9 mouse cellular contexts compared by ENCODE assay signal in genomic region chr17:71178530-71179181, GRCm38 (mm10). TPM values are rescaled to one million over a fixed set of nuclear protein-coding genes. Genes with fewer than 3 reads are reported as not detected.
DNase-seq lines count a peak whose midpoint lies in the region; ATAC-seq and TF ChIP-seq lines count a peak whose summit lies in the region.
"Had no signal": no experiment of that assay in that cellular context is flagged by ENCODE, and none has a peak within 500 bp of the region (broad histone marks: within the 10 kb centered on the region; RNA-seq: fewer than 3 reads in every experiment).

No protein-coding gene starts in this region.

- WGBS in thymus, adult 2 months: 4% methylated on average over 10 of the region's 10 CpGs
- WGBS in liver, embryonic 12.5 days (ENCODE audit: insufficient replicate concordance): 18% methylated on average over 10 of the region's 10 CpGs

- no peaks in the 10 kb centered on the region for H3K36me3 ChIP-seq in thymus, adult 2 months (ENCODE audit: control insufficient read depth, insufficient read depth, low read length)
- H3K36me3 ChIP-seq in liver, embryonic 12.5 days: no peaks in the 10 kb centered on the region

- H3K4me2 ChIP-seq in liver, embryonic 12.5 days: peak overlapping the region; percentile 37

- peak; percentile 95 for DNase-seq in heart, adult 11 months
- DNase-seq in heart, postnatal 25 days (ENCODE audit: low spot score): no peak
- no peak for DNase-seq in thymus, adult 2 months
- DNase-seq in thymus, adult 18-20 months: no peak
- peak; percentile 31 for DNase-seq in thymus, postnatal 4 days
- no peak for DNase-seq in gastrocnemius, postnatal 25 days
- no peak for DNase-seq in layer of hippocampus, adult 9-11 months
- DNase-seq: adrenal gland, adult 2 months had no signal

- H3K9me3 ChIP-seq in liver, embryonic 12.5 days (replicated peaks): no peaks in the 10 kb centered on the region

- TF ChIP-seq POLR2A in thymus, adult 2 months (IDR thresholded peaks at IDR 0.05; ENCODE audit: control insufficient read depth, extremely low read depth, insufficient read depth, low read length, poor library complexity): no peak

- peaks cover 21% of the 10 kb centered on the region for H3K4me1 ChIP-seq in thymus, adult 2 months (replicated peaks; ENCODE audit: control insufficient read depth, insufficient read depth, low read length)
- peaks cover 38% of the 10 kb centered on the region for H3K4me1 ChIP-seq in liver, embryonic 12.5 days

- ATAC-seq in liver, embryonic 12.5 days: no peak

- H3K27me3 ChIP-seq in thymus, adult 2 months (ENCODE audit: control insufficient read depth, insufficient read depth, low read length): no peaks in the 10 kb centered on the region
- H3K27me3 ChIP-seq in liver, embryonic 12.5 days (replicated peaks): no peaks in the 10 kb centered on the region

- no peak for TF ChIP-seq CTCF in thymus, adult 2 months (IDR thresholded peaks at IDR 0.05; ENCODE audit: borderline replicate concordance, control insufficient read depth, extremely low read depth, insufficient read depth, low read length, poor library complexity)

- intact Hi-C loops in heart, postnatal 25 days (cut with DNase I): loop anchor here (5.0 kb wide), 1 partner anchor 41 kb away; no protein-coding TSS in a partner anchor

- H3K4me3 ChIP-seq in thymus, adult 2 months (ENCODE audit: control insufficient read depth, insufficient read depth, low read length): no peak overlapping the region
- H3K4me3 ChIP-seq in liver, embryonic 12.5 days: no peak overlapping the region

- peak overlapping the region; percentile 48; the same call in 1 of the 2 replicates for H3K27ac ChIP-seq in thymus, adult 2 months (ENCODE audit: control insufficient read depth, insufficient read depth, low read length)
- peak overlapping the region; percentile 34 for H3K27ac ChIP-seq in liver, embryonic 12.5 days

- no peak overlapping the region for H3K9ac ChIP-seq in liver, embryonic 12.5 days

RNA-seq across cellular contexts. Expression of gene Lpin2, which starts 3.7 kb away (rescaled TPM):
- total RNA-seq in heart, postnatal 25 days (2021): 1 to 10 TPM; 8.2 to 9.5 TPM
- polyA plus RNA-seq in thymus, adult 2 months (2012; rRNA removed): 16.7 and 17.4 TPM in 2 replicates
- polyA plus RNA-seq in liver, embryonic 12.5 days (2016; fragmentation: Nextera tagmentation; extraction: Ambion mirVana): 40.1 and 42.5 TPM in 2 replicates
- total RNA-seq in gastrocnemius, postnatal 25 days (2021): 1 to 10 TPM; 4.0 to 4.9 TPM

Comparison
In these comparisons a context has a peak if more than half of its experiments do, and no peak if none do; other contexts are left out.
1. DNase-seq: peak in heart, adult 11 months (single experiment) and thymus, postnatal 4 days (single experiment); none in heart, postnatal 25 days (single experiment), thymus, adult 2 months (single experiment), thymus, adult 18-20 months (0 of 2), gastrocnemius, postnatal 25 days (single experiment) and layer of hippocampus, adult 9-11 months (single experiment).